Comparison of ENCODE assay signal across 35 mouse cellular contexts in the genomic region with DNA sequence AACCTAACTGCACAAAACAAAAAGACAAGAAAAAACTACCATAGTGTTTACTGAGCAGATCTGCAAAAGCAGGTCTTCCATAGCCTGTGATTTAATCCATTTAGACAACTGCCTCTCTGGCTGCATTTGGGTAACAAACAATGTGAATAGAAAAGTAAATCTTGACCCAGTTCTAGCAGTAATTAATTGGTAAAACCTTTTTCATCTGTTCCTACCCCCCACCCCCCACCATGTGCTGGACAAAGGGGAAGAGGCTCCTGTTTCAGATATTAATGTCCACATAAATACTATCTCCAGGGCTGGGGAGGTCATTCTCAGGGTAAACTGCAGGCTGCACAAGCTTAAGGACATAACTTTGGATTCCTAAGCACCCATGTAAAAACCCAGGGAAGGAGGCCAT.
"Had no signal": no experiment of that assay in that cellular context is flagged by ENCODE, and none has a peak within 500 bp of the region (broad histone marks: within the 10 kb centered on the region; RNA-seq: fewer than 3 reads in every experiment).

No protein-coding gene starts in this region.

- DNase-seq: heart, postnatal 10 days; heart, postnatal 14 days; heart, postnatal 36 days; heart, postnatal 4 days; kidney, adult 11 months; kidney, adult 18-20 months; kidney, adult 2 months; kidney, adult 8-10 months; kidney, adult 9 months; kidney, postnatal 10 days; kidney, postnatal 14 days; kidney, postnatal 25 days; kidney, postnatal 36 days; kidney, postnatal 4 days; layer of hippocampus, adult 9-11 months; layer of hippocampus, postnatal 36 days had no signal

- H3K4me1 ChIP-seq: heart, embryonic 10.5 days; heart, embryonic 12.5 days had no signal

- H3K27me3 ChIP-seq: heart, embryonic 12.5 days; heart, embryonic 13.5 days; heart, embryonic 15.5 days; hindbrain, embryonic 12.5 days; hindbrain, embryonic 13.5 days; hindbrain, embryonic 15.5 days; intestine, embryonic 15.5 days; kidney, embryonic 15.5 days had no signal

- H3K4me2 ChIP-seq: heart, embryonic 11.5 days; heart, embryonic 12.5 days; heart, embryonic 13.5 days; heart, embryonic 15.5 days; hindbrain, embryonic 12.5 days; hindbrain, embryonic 13.5 days; hindbrain, embryonic 14.5 days; hindbrain, embryonic 15.5 days; intestine, embryonic 15.5 days; kidney, embryonic 15.5 days had no signal

- H3K9ac ChIP-seq: heart, embryonic 12.5 days; heart, embryonic 13.5 days; heart, embryonic 15.5 days; hindbrain, embryonic 12.5 days; hindbrain, embryonic 13.5 days; hindbrain, embryonic 14.5 days; hindbrain, embryonic 15.5 days; intestine, embryonic 15.5 days; kidney, embryonic 15.5 days had no signal

- ATAC-seq: hindbrain, embryonic 16.5 days; hindbrain, postnatal 0 days; inflammation-experienced regulatory T-cells, adult 6 months; intestine, embryonic 15.5 days; intestine, embryonic 16.5 days; intestine, postnatal 0 days had no signal

- H3K27ac ChIP-seq: heart, embryonic 10.5 days; heart, embryonic 13.5 days; heart, embryonic 15.5 days; hindbrain, embryonic 10.5 days; hindbrain, embryonic 12.5 days; hindbrain, embryonic 13.5 days; hindbrain, embryonic 14.5 days; hindbrain, embryonic 15.5 days; hindbrain, postnatal 0 days; intestine, embryonic 15.5 days; kidney, embryonic 15.5 days; kidney, postnatal 0 days; layer of hippocampus, adult 2 months had no signal

- H3K36me3 ChIP-seq: heart, embryonic 10.5 days; heart, embryonic 12.5 days; heart, embryonic 13.5 days; heart, embryonic 15.5 days; hindbrain, embryonic 12.5 days; hindbrain, embryonic 13.5 days; hindbrain, embryonic 15.5 days; intestine, embryonic 15.5 days; kidney, embryonic 15.5 days had no signal

- H3K4me3 ChIP-seq: heart, embryonic 10.5 days; heart, embryonic 12.5 days; heart, embryonic 13.5 days; heart, embryonic 15.5 days; hindbrain, embryonic 10.5 days; hindbrain, embryonic 12.5 days; hindbrain, embryonic 13.5 days; hindbrain, embryonic 15.5 days; intestine, embryonic 15.5 days; kidney, embryonic 15.5 days; layer of hippocampus, adult 2 months had no signal

- H3K9me3 ChIP-seq: heart, embryonic 10.5 days; heart, embryonic 12.5 days; heart, embryonic 13.5 days; heart, embryonic 15.5 days; hindbrain, embryonic 10.5 days; hindbrain, embryonic 12.5 days; hindbrain, embryonic 13.5 days; hindbrain, embryonic 15.5 days; intestine, embryonic 15.5 days; kidney, embryonic 15.5 days had no signal
